Mouse (Mus musculus) forebrain, embryonic 12.5 days (tissue): ENCODE measurements around the gene Faim2. TPM values are rescaled to one million over a fixed set of nuclear protein-coding genes. Genes with fewer than 3 reads are reported as not detected.

Experiments used
- ATAC-seq: fragments of 200-750 bp; cut with Nextera tagmentation; 2 replicates; pipeline ENCODE4 v1.8.0; 2017; ENCODE audit warnings: moderate TSS enrichment; ENCODE audit not compliant: low FRiP score
- H3K27ac ChIP-seq: fragments of 300-500 bp; sonication (generic); 2 replicates; pipeline ENCODE4 v1.5.1; 2016; ENCODE audit warnings: mild to moderate bottlenecking
- H3K27me3 ChIP-seq: fragments of 300-500 bp; sonication (generic); 2 replicates; pipeline ENCODE4 v1.6.1; 2016; ENCODE audit warnings: mild to moderate bottlenecking
- H3K36me3 ChIP-seq: fragments of 300-500 bp; sonication (generic); replicated peaks from 2 replicates; pipeline ENCODE4 v1.6.1; 2016; ENCODE audit warnings: mild to moderate bottlenecking
- H3K4me1 ChIP-seq: fragments of 300-500 bp; sonication (generic); 2 replicates; pipeline ENCODE4 v1.6.1; 2016
- H3K4me2 ChIP-seq: fragments of 300-500 bp; sonication (generic); 2 replicates; pipeline ENCODE4 v1.6.1; 2016; ENCODE audit warnings: mild to moderate bottlenecking, moderate library complexity
- H3K4me3 ChIP-seq: fragments of 300-500 bp; sonication (generic); replicated peaks from 2 replicates; pipeline ENCODE4 v1.5.1; 2016; ENCODE audit warnings: mild to moderate bottlenecking
- H3K9ac ChIP-seq: fragments of 300-500 bp; sonication (generic); 2 replicates; pipeline ENCODE4 v1.6.1; 2016; ENCODE audit warnings: mild to moderate bottlenecking
- H3K9me3 ChIP-seq: fragments of 300-500 bp; sonication (generic); 2 replicates; pipeline ENCODE4 v1.6.1; 2016
- WGBS: fragments of 180-500 bp; shearing (Covaris S2); methylation state at CpG from one replicate; pipeline ENCODE4 v1.1.7; 2016; 5-methylcytosine and 5-hydroxymethylcytosine counted together
- polyA plus RNA-seq: library from polyadenylated mRNA; unstranded; fragments of >200 nt; fragmentation: Nextera tagmentation; extraction: Ambion mirVana; gene quantifications from 2 replicates; pipeline ENCODE4 v1.2.1, GENCODE M21; 2016

Gene Faim2
- polyA plus RNA-seq, 1 experiment from 2014 or later, result 1.6 TPM

GRCm38 (mm10) chr15:99536889-99537862 lies 9.2 kb upstream of the Faim2 start:
- Histone ChIP-seq H3K27ac (peak overlapping the region; percentile 13; the same call in 1 of the 2 replicates), H3K4me3 (no peak overlapping the region), H3K4me2 (no peak overlapping the region), H3K9ac (no peak overlapping the region), H3K36me3 (no peaks in the 10 kb centered on the region), H3K9me3 (no peaks in the 10 kb centered on the region), H3K27me3 (peaks cover 4% of the 10 kb centered on the region; the same call in 1 of the 2 replicates), H3K4me1 (peaks cover 12% of the 10 kb centered on the region)
- 52% methylated on average over 11 of the region's 11 CpGs for WGBS
- ATAC-seq, result peak; percentile 74; the same call in 1 of the 2 replicates

DNA sequence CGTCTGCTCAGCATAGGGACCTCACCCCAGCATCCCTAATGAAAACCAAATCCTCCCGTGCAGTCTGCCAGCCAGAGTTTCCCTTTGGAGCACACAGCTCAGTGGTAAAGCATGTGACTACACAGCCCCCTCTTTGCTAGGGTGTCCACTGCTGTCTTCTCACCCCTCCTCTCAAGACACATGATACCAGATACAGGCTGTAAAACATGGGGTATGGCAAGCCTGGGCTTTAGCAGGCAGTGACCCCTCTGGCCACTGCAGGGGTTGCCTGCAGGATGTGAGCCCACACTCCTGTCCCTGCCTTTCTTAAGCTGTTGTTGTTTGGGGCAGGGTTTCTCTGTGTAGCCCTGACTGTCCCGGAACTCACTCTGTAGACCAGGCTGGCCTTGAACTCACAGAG lies 4.1 kb upstream of the Faim2 start:
- Histone ChIP-seq H3K4me2 (no peak overlapping the region), H3K9me3 (no peaks in the 10 kb centered on the region), H3K27me3 (peaks cover 17% of the 10 kb centered on the region), H3K9ac (no peak overlapping the region), H3K27ac (no peak overlapping the region), H3K4me3 (no peak overlapping the region), H3K36me3 (no peaks in the 10 kb centered on the region), H3K4me1 (peaks cover 16% of the 10 kb centered on the region)
- ATAC-seq, result no peak
- 74% methylated on average over 3 of the region's 3 CpGs for WGBS

GRCm38 (mm10) chr15:99531146-99531545 lies 3.2 kb upstream of the Faim2 start:
- 47% methylated on average over 6 of the region's 6 CpGs for WGBS
- no peaks in the 10 kb centered on the region for H3K36me3 ChIP-seq
- H3K4me3 ChIP-seq, result no peak overlapping the region
- no peak overlapping the region for H3K4me2 ChIP-seq
- peaks cover 11% of the 10 kb centered on the region for H3K4me1 ChIP-seq
- H3K9ac ChIP-seq, result peak overlapping the region; percentile 21; the same call in 1 of the 2 replicates
- H3K27ac ChIP-seq, result no peak overlapping the region
- no peaks in the 10 kb centered on the region for H3K9me3 ChIP-seq
- no peak for ATAC-seq
- peaks cover 25% of the 10 kb centered on the region for H3K27me3 ChIP-seq

DNA sequence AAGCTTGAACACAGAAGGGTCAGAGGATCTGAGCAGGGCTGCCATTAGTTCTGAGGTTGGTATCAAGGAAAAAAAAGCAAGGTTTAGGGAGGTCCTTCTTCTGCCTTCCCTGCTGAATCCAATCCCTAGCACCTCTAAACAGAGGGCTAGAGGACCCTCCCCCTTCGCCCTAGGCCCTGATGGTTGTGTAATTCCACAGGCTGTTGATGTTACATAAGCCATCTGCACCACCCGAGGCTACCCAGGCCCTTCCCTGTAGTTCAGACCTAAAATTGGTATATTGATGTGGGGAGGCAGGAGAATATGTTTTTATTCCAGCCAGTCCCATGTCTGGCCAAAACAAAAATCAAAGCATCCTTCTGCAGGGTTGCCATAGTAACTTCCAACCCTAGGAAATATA lies 1.3 kb downstream of the Faim2 start:
- H3K36me3 ChIP-seq, result no peaks in the 10 kb centered on the region
- no peak overlapping the region for H3K4me3 ChIP-seq
- H3K27ac ChIP-seq, result no peak overlapping the region
- no peak for ATAC-seq
- H3K4me1 ChIP-seq, result peaks cover 11% of the 10 kb centered on the region
- peaks cover 28% of the 10 kb centered on the region for H3K27me3 ChIP-seq
- H3K9me3 ChIP-seq, result no peaks in the 10 kb centered on the region
- 75% methylated on average over 2 of the region's 2 CpGs for WGBS
- H3K9ac ChIP-seq, result no peak overlapping the region
- H3K4me2 ChIP-seq, result no peak overlapping the region

DNA sequence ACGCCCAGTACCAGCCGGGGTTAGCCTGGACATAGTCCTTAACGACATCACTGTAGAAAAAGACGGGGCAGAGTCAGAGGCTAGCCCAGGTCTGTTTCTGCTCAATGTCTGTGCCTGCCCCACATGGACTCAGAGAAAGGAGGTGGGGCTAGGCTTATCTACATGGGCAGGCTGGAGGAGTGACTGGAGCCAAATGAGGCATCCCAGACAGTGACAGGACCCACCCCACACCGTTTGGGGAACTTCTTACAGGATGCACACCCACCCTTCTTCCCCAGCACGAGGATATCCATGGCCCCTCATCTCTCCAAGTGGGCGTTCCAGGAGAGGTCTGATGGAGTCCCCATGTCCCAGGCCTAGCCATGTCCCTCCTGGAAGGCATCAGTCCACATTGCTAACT lies 7.7 kb downstream of the Faim2 start:
- Histone ChIP-seq H3K4me3 (no peak overlapping the region), H3K9ac (no peak overlapping the region), H3K36me3 (no peaks in the 10 kb centered on the region), H3K4me1 (no peaks in the 10 kb centered on the region), H3K9me3 (no peaks in the 10 kb centered on the region), H3K4me2 (no peak overlapping the region), H3K27me3 (0 out of 2 replicates have a peak, but pooled peaks cover 6% of the 10 kb centered on the region), H3K27ac (no peak overlapping the region)
- no peak for ATAC-seq
- WGBS, result 82% methylated on average over 7 of the region's 7 CpGs

GRCm38 (mm10) chr15:99519626-99520025 lies 8.3 kb downstream of the Faim2 start:
- Histone ChIP-seq H3K4me2 (no peak overlapping the region), H3K4me3 (no peak overlapping the region), H3K27ac (no peak overlapping the region), H3K27me3 (0 out of 2 replicates have a peak, but pooled peaks cover 6% of the 10 kb centered on the region), H3K36me3 (no peaks in the 10 kb centered on the region), H3K9me3 (no peaks in the 10 kb centered on the region), H3K4me1 (no peaks in the 10 kb centered on the region), H3K9ac (no peak overlapping the region)
- WGBS, result 87% methylated on average over 9 of the region's 9 CpGs
- no peak for ATAC-seq

DNA sequence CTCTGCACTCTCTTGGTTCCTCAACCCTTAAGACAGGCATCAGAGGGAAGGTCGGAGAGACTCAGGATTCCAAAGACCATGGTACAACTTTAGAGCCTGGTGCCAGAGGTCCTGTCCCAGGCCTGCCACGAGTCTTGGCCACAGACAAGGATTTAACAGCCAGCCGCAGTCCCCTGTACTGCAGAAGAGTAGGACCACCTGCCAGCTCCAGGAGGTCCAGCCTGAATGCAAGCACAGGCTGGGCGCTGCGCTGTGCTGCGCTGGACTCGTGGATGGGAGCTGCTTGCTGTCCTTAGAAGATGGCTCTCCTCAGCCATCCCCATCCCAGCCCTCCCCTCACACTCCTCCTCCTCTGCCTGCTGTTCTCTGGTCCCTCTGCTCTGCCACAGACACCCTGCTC lies 10.2 kb downstream of the Faim2 start:
- Histone ChIP-seq H3K4me2 (no peak overlapping the region), H3K4me1 (no peaks in the 10 kb centered on the region), H3K27ac (no peak overlapping the region), H3K36me3 (no peaks in the 10 kb centered on the region), H3K9ac (no peak overlapping the region), H3K4me3 (no peak overlapping the region), H3K27me3 (0 out of 2 replicates have a peak, but pooled peaks cover 1% of the 10 kb centered on the region), H3K9me3 (no peaks in the 10 kb centered on the region)
- ATAC-seq, result no peak
- WGBS, result 62% methylated on average over 7 of the region's 7 CpGs

- no peaks in the 10 kb centered on the region for H3K9me3 ChIP-seq
- ATAC-seq, result no peak
- no peaks in the 10 kb centered on the region for H3K27me3 ChIP-seq
- WGBS, result 72% methylated on average over 8 of the region's 8 CpGs
- no peak overlapping the region for H3K4me2 ChIP-seq
- H3K27ac ChIP-seq, result no peak overlapping the region
- H3K36me3 ChIP-seq, result no peaks in the 10 kb centered on the region
- no peak overlapping the region for H3K4me3 ChIP-seq
- no peak overlapping the region for H3K9ac ChIP-seq
- H3K4me1 ChIP-seq, result no peaks in the 10 kb centered on the region
These were observed 11.2 kb downstream of the Faim2 start for GRCm38 (mm10) chr15:99516715-99517114.

DNA sequence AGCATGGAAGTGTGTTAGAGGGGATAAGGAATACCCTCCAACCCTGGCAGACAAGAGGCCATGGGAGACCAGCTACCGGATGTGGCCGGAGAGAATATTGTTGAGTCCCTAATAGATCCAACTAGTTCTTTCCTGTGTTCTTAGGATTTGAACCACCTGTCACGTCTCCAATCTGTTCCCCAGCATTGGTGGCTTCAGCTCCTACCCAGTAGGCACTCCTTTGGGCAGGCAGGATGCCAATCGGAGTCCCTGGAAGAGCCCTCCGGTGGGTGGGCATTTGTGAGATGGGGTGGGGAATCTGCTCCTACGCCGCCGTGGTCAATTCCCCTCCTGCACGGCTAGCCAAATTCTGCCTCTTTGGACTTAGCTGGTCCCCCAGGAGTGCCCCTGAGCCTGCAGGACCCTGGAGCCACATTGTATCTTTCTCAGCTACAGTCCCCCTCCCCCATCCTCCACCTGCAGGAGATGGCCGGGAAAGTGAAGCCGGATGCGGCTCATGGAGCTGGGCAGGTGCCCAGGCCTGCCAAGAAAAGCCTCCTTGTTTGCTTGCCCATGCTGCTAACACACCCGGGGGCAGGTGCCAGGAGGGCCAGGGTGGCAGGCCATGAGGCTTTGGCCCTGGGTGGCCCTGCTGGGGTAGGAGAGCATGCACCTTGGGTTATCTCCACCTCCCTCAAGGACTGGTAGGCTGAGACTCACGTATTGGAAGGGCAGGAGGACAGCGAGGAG lies 16.0 kb downstream of the Faim2 start:
- Histone ChIP-seq H3K4me1 (no peaks in the 10 kb centered on the region), H3K36me3 (no peaks in the 10 kb centered on the region), H3K27ac (no peak overlapping the region), H3K9me3 (no peaks in the 10 kb centered on the region), H3K27me3 (no peaks in the 10 kb centered on the region), H3K4me2 (no peak overlapping the region), H3K4me3 (no peak overlapping the region), H3K9ac (no peak overlapping the region)
- ATAC-seq, result no peak
- WGBS, result 82% methylated on average over 15 of the region's 15 CpGs

GRCm38 (mm10) chr15:99510621-99511020 lies 17.3 kb downstream of the Faim2 start:
- no peak overlapping the region for H3K4me3 ChIP-seq
- no peaks in the 10 kb centered on the region for H3K4me1 ChIP-seq
- no peaks in the 10 kb centered on the region for H3K9me3 ChIP-seq
- ATAC-seq, result no peak
- no peaks in the 10 kb centered on the region for H3K27me3 ChIP-seq
- WGBS, result 92% methylated on average over 3 of the region's 3 CpGs
- no peak overlapping the region for H3K9ac ChIP-seq
- no peak overlapping the region for H3K4me2 ChIP-seq
- no peak overlapping the region for H3K27ac ChIP-seq
- H3K36me3 ChIP-seq, result no peaks in the 10 kb centered on the region

DNA sequence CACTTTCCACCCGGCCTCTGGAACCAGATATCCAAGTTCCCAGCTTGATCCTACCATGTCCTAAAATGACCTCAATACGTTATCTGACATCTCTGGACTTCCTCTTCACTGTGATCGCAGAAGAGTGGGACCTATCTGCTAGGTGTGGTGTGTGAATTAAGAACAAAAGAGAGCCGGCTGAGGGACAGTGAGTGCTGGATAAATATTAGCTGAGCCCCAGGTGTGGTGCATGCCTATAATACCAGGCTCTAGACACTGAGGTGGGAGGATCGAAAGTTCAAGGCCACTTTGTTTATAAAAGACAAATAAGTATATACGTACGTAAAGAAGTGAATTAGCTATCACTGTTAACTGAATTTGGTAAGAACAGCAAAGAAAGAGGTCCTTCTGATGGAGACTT lies 18.1 kb downstream of the Faim2 start:
- 0 out of 2 replicates have a peak, but pooled peaks cover 6% of the 10 kb centered on the region for H3K4me1 ChIP-seq
- ATAC-seq, result no peak
- no peaks in the 10 kb centered on the region for H3K27me3 ChIP-seq
- no peak overlapping the region for H3K4me3 ChIP-seq
- no peak overlapping the region for H3K27ac ChIP-seq
- 87% methylated on average over 7 of the region's 7 CpGs for WGBS
- no peaks in the 10 kb centered on the region for H3K36me3 ChIP-seq
- no peak overlapping the region for H3K9ac ChIP-seq
- H3K4me2 ChIP-seq, result no peak overlapping the region
- H3K9me3 ChIP-seq, result no peaks in the 10 kb centered on the region

- Histone ChIP-seq H3K9ac (no peak overlapping the region), H3K36me3 (no peaks in the 10 kb centered on the region), H3K4me1 (peaks cover 23% of the 10 kb centered on the region), H3K27me3 (no peaks in the 10 kb centered on the region), H3K4me2 (no peak overlapping the region), H3K27ac (no peak overlapping the region), H3K9me3 (no peaks in the 10 kb centered on the region), H3K4me3 (no peak overlapping the region)
- ATAC-seq, result no peak
- WGBS, result 81% methylated on average over 15 of the region's 15 CpGs
These were observed 22.5 kb downstream of the Faim2 start for GRCm38 (mm10) chr15:99505324-99506095.
